Mouse (Mus musculus) cortical plate, adult 2 months (tissue): ENCODE results near the gene Pik3r5.

Source experiments
- CTCF ChIP-seq: fragments of 200-500 bp; IDR thresholded peaks from 2 replicates; pipeline ENCODE4 v1.5.1; 2011; ENCODE audit warnings: mild to moderate bottlenecking, control low read depth, low read length; ENCODE audit not compliant: insufficient read depth; ENCODE audit errors: extremely low read depth
- POLR2A ChIP-seq: fragments of 200-500 bp; IDR thresholded peaks from 2 replicates; pipeline ENCODE4 v1.6.1; 2011; ENCODE audit warnings: mild to moderate bottlenecking, low read length, control low read depth; ENCODE audit not compliant: insufficient read depth; ENCODE audit errors: extremely low read depth

DNA sequence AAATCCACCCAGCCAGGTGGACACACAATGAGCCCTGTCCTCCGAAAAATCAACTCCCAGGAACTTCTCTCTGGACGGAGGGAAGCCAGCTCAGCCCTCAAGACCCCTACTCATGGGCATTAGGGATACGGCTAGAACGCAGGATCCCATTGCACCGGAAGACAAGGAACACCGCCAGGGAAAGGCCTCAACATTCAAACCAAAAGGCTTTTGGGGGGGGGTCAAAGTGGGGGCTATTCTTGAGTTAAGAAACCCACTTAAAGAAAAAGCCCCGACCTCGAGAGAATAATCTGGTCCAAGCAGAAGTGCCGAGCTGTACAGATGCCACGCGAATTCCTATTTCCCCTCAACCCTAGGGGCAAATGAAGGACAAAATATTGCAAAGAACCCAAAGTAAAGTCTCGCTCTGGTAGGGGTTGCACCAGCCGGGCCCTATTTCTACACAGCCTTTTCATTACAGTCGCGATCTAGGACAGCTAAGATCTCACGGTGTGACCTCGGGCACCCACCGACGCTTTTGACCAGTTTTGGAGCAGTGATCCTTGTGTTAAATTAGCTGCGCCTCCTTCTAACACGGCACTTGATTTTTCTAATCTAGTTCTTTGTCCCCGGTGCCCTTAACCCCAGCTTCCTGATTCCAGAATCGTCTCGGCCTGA, 32.9 kb upstream of the Pik3r5 start:
- TF ChIP-seq CTCF, result no peak
- no peak for TF ChIP-seq POLR2A
